Mouse (Mus musculus): ENCODE data around the gene Ndufa6. TPM values are rescaled to one million over a fixed set of nuclear protein-coding genes. Genes with fewer than 3 reads are reported as not detected.

Ndufa6 gene
- total and polyA plus RNA-seq, 2 experiments from 2014 or later: 287 to 482 TPM

DNA sequence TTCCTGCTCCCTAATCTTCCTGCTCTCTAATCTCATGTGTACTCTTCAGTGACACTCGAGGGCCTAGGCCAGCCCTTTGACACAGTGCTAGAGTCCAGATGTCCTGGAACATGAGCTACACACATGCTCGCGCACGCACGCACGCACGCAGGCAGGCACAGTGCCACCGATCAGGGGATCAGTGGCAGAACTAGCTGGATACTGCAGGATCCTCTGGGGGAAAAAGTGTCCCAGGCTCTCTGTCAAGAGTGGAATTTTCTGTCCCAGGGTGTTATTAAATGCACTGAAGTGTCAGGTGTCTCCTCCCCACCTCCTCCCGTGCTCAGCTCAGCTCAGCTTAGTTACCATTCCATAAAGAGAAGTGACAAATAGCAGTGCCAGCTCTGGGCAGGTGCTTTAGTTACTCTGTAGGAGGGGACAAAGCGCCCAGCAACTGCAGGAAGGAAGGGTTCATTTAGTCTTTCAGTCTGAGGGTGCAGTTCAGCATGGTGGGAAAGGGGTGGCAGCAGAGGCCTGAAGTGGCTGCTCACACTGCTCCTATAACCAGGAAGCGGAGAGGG lies 7.4 kb upstream of the Ndufa6 start:
- 74% methylated on average over 11 of the region's 11 CpGs for WGBS
- no peaks in the 10 kb centered on the region for H3K27me3 ChIP-seq (ENCODE audit: insufficient read depth, low read length)
- no peak overlapping the region for H3K4me2 ChIP-seq (ENCODE audit: low read depth, low read length, poor library complexity, severe bottlenecking)
- H3K36me3 ChIP-seq (ENCODE audit: insufficient read depth, low read length): no peaks in the 10 kb centered on the region
- H3K4me1 ChIP-seq (ENCODE audit: insufficient read depth, low read length): no peaks in the 10 kb centered on the region
- H3K9me3 ChIP-seq (ENCODE audit: low read length): no peaks in the 10 kb centered on the region
- peak; percentile 65 for TF ChIP-seq CTCF (IDR thresholded peaks at IDR 0.05)
- H3K4me3 ChIP-seq (ENCODE audit: low read depth, low read length): no peak overlapping the region
- no peak overlapping the region for H3K9ac ChIP-seq (replicated peaks; ENCODE audit: low read length, poor library complexity, severe bottlenecking)
- DNase-seq (ENCODE audit: low spot score) (peak; percentile 65), ATAC-seq (ENCODE audit: low FRiP score) (no peak)
- H3K27ac ChIP-seq (ENCODE audit: low read depth, low read length): no peak overlapping the region

DNA sequence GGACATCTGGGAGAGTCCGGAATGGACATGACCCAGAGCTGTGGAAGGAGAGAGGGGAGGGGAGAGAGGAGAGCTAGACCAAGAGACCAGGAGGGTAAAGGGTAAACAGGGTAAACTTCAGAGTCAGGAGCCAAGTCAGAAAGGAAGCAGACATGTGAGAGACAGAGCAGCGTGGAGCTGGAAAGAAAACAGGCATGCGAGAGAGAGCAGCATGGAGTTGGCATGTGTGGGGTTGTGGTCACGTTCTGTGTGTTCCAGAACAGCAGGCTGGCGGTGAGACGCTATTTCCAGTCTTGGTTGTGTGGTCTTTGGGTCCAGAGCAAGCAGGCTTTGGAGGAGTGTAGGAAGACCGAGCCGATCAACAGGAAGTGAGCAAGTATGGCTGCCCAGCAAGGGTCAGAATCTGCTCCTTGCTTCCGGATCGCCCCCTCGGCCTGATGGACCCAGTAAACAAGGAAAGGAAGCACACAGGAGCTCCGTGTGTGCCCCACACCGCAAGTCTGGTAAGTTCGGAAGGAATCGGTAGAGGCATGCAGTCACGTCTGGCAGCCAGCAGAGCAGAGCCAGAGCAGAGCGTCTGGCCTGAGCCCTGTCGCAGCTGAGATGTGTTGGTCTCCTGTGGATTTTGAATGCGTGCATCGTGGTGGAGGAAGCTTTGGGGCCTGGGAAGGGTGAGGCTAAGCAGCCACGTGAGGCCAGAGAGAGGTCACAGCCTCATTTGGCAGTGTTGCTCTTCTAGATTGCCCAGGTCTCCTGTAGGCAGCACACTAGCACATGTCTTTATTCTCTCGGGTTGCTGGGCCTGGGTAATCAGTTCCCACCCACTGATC lies 4.5 kb upstream of the Ndufa6 start:
- Histone ChIP-seq H3K9me3 (ENCODE audit: low read length) (no peaks in the 10 kb centered on the region), H3K9ac (replicated peaks; ENCODE audit: low read length, poor library complexity, severe bottlenecking) (no peak overlapping the region), H3K4me1 (ENCODE audit: insufficient read depth, low read length) (no peaks in the 10 kb centered on the region), H3K27me3 (ENCODE audit: insufficient read depth, low read length) (no peaks in the 10 kb centered on the region), H3K36me3 (ENCODE audit: insufficient read depth, low read length) (no peaks in the 10 kb centered on the region), H3K27ac (ENCODE audit: low read depth, low read length) (no peak overlapping the region), H3K4me2 (ENCODE audit: low read depth, low read length, poor library complexity, severe bottlenecking) (no peak overlapping the region), H3K4me3 (ENCODE audit: low read depth, low read length) (no peak overlapping the region)
- no peak for TF ChIP-seq CTCF (IDR thresholded peaks at IDR 0.05)
- no peak for ATAC-seq (ENCODE audit: low FRiP score)
- DNase-seq (ENCODE audit: low spot score): no peak
- 64% methylated on average over 22 of the region's 22 CpGs for WGBS

DNA sequence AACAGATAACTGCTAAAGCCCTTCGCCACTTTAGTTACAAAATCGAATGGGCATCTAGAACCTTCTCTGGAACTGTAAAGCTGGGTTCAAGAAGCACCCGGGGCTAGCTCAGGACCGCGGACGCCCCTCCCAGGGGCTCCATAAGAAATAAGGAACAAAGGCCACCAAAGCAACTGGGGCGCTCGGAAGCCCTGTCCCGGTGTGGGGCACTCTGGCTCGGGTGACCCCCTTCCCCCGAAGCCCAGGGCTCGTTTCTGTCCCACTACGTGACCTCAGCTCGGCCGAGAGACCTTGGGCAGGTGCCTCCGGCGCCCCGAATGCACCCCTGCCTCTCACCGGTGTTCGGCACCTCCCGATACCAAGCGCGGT lies 393 bp downstream of the Ndufa6 start:
- Histone ChIP-seq H3K36me3 (ENCODE audit: insufficient read depth, low read length) (peaks cover 17% of the 10 kb centered on the region), H3K4me2 (ENCODE audit: low read depth, low read length, poor library complexity, severe bottlenecking) (peak overlapping the region; percentile 72), H3K9ac (replicated peaks; ENCODE audit: low read length, poor library complexity, severe bottlenecking) (peak overlapping the region; percentile 94), H3K27ac (ENCODE audit: low read depth, low read length) (peak overlapping the region; percentile 87), H3K27me3 (ENCODE audit: insufficient read depth, low read length) (no peaks in the 10 kb centered on the region), H3K4me1 (ENCODE audit: insufficient read depth, low read length) (peaks cover 6% of the 10 kb centered on the region; the same call in 1 of the 2 replicates), H3K4me3 (ENCODE audit: low read depth, low read length) (peak overlapping the region; percentile 78), H3K9me3 (ENCODE audit: low read length) (no peaks in the 10 kb centered on the region)
- no peak for DNase-seq (ENCODE audit: low spot score)
- TF ChIP-seq CTCF (IDR thresholded peaks at IDR 0.05): no peak
- WGBS: under 1% methylated on average over 23 of the region's 23 CpGs
- peak; percentile 36 for ATAC-seq (ENCODE audit: low FRiP score)

DNA sequence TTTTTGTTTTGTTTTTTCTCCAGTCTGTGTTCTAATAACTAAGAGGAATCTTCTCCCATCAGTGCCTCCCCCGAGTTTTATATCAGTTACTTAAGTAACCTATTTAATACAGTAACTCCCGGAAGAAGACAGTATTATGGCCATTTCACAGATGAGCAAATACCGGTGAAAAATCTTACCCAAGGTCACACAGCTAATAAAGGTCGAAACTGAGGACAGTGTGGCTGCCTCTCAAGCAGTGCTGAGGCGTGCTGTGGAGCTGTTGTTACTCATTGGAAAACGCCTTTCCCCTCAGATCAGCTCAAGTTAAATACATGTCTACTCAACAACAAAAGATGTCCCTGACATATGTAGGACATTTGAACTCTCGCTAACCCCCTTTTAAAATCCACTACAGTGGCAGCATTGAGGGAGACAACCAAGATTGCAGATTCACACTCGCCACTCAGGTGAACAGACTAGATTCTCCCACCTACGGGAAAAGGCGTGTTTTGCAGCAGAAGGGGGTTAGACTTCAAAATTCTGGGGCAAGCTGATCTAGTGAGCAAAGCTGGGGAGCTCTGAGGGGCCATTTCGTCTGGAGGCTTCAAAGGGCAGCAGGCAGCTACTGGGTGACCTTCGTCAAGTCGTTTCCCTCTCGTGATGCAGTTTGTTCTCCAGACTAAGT lies 911 bp downstream of the Ndufa6 start:
- no peak for TF ChIP-seq CTCF (IDR thresholded peaks at IDR 0.05)
- DNase-seq (ENCODE audit: low spot score) (no peak), ATAC-seq (ENCODE audit: low FRiP score) (no peak)
- H3K9me3 ChIP-seq (ENCODE audit: low read length): no peaks in the 10 kb centered on the region
- 32% methylated on average over 14 of the region's 14 CpGs for WGBS
- peak overlapping the region; percentile 72 for H3K4me2 ChIP-seq (ENCODE audit: low read depth, low read length, poor library complexity, severe bottlenecking)
- peak overlapping the region; percentile 78 for H3K4me3 ChIP-seq (ENCODE audit: low read depth, low read length)
- peaks cover 6% of the 10 kb centered on the region; the same call in 1 of the 2 replicates for H3K4me1 ChIP-seq (ENCODE audit: insufficient read depth, low read length)
- H3K27me3 ChIP-seq (ENCODE audit: insufficient read depth, low read length): no peaks in the 10 kb centered on the region
- peak overlapping the region; percentile 87 for H3K27ac ChIP-seq (ENCODE audit: low read depth, low read length)
- H3K36me3 ChIP-seq (ENCODE audit: insufficient read depth, low read length): peaks cover 23% of the 10 kb centered on the region
- peak overlapping the region; percentile 94 for H3K9ac ChIP-seq (replicated peaks; ENCODE audit: low read length, poor library complexity, severe bottlenecking)

DNA sequence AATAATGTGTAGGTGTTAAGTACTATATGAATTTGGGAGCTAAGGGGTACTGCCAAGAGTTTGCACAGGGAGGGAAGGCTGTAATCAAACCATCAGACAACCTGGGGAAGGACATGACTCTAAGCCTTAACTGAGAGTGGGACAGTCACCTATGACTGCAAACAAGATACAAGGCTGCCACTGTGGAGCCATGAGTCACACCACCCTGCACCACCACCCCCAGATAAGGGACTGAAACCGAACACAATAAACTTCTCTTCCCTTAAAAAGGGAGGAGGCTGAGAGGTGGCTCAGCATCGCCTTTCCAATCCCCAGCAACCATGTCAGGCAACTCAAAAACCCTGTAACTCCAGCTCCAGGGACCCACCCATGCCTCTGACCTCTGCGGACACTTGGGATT lies 2.6 kb downstream of the Ndufa6 start:
- no peaks in the 10 kb centered on the region for H3K9me3 ChIP-seq (ENCODE audit: low read length)
- H3K4me1 ChIP-seq (ENCODE audit: insufficient read depth, low read length): peaks cover 13% of the 10 kb centered on the region; the same call in 1 of the 2 replicates
- H3K4me2 ChIP-seq (ENCODE audit: low read depth, low read length, poor library complexity, severe bottlenecking): no peak overlapping the region
- TF ChIP-seq CTCF (IDR thresholded peaks at IDR 0.05): no peak
- no peak for ATAC-seq (ENCODE audit: low FRiP score)
- H3K36me3 ChIP-seq (ENCODE audit: insufficient read depth, low read length): peaks cover 28% of the 10 kb centered on the region
- no peak overlapping the region for H3K4me3 ChIP-seq (ENCODE audit: low read depth, low read length)
- WGBS: 82% methylated on average over 3 of the region's 3 CpGs
- H3K27ac ChIP-seq (ENCODE audit: low read depth, low read length): no peak overlapping the region
- H3K27me3 ChIP-seq (ENCODE audit: insufficient read depth, low read length): no peaks in the 10 kb centered on the region
- no peak for DNase-seq (ENCODE audit: low spot score)
- no peak overlapping the region for H3K9ac ChIP-seq (replicated peaks; ENCODE audit: low read length, poor library complexity, severe bottlenecking)

DNA sequence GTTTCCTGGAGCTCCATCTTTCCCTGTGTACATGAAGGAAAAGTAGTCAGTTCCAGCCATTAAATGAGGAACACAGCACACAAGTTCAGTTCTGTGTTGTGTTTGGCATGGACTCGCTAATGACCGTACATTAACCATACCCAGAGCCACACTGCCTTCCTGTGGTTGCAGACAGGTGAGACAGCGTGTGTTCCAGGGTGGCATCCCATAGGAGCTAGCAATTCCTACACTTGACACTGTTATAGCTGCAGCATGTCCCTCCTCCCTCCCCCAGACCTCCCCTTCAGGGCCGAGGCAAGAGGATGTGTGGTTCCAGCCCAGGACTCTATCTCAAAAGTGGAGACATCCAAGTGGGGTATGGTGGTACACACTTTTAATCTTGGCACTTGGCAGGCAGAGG lies 3.8 kb downstream of the Ndufa6 start:
- Histone ChIP-seq H3K27me3 (ENCODE audit: insufficient read depth, low read length) (no peaks in the 10 kb centered on the region), H3K4me3 (ENCODE audit: low read depth, low read length) (no peak overlapping the region), H3K4me2 (ENCODE audit: low read depth, low read length, poor library complexity, severe bottlenecking) (no peak overlapping the region), H3K9ac (replicated peaks; ENCODE audit: low read length, poor library complexity, severe bottlenecking) (no peak overlapping the region), H3K9me3 (ENCODE audit: low read length) (no peaks in the 10 kb centered on the region), H3K36me3 (ENCODE audit: insufficient read depth, low read length) (peaks cover 28% of the 10 kb centered on the region), H3K27ac (ENCODE audit: low read depth, low read length) (no peak overlapping the region), H3K4me1 (ENCODE audit: insufficient read depth, low read length) (peaks cover 13% of the 10 kb centered on the region; the same call in 1 of the 2 replicates)
- DNase-seq (ENCODE audit: low spot score): no peak
- no peak for ATAC-seq (ENCODE audit: low FRiP score)
- WGBS: 88% methylated on average over 4 of the region's 4 CpGs
- TF ChIP-seq CTCF (IDR thresholded peaks at IDR 0.05): no peak
